Mouse (Mus musculus) right cerebral cortex, postnatal 4 days (tissue): ENCODE data around the gene Spata13.

ENCODE experiments used
- DNase-seq: peaks from one replicate; pipeline ENCODE4 v3.0.0-alpha.2; 2022

Spata13 gene

GRCm38 (mm10) chr14:60682361-60683023 lies 48.7 kb downstream of the Spata13 start:
- DNase-seq = peak; percentile 69

- DNase-seq = no peak
Measured at GRCm38 (mm10) chr14:60683989-60684388, 50.2 kb downstream of the Spata13 start.

- no peak for DNase-seq
Measured at GRCm38 (mm10) chr14:60686733-60687132, 52.9 kb downstream of the Spata13 start.

GRCm38 (mm10) chr14:60687241-60687640 lies 53.4 kb downstream of the Spata13 start:
- DNase-seq = no peak

- DNase-seq = peak; percentile 65
Measured at GRCm38 (mm10) chr14:60688509-60689205, 54.9 kb downstream of the Spata13 start.

- no peak for DNase-seq
Measured at GRCm38 (mm10) chr14:60689768-60690167, 56.0 kb downstream of the Spata13 start.

- DNase-seq = no peak
Measured at GRCm38 (mm10) chr14:60690631-60691030, 56.8 kb downstream of the Spata13 start.

GRCm38 (mm10) chr14:60693122-60693536 lies 59.3 kb downstream of the Spata13 start:
- no peak for DNase-seq

- DNase-seq = no peak
Measured at GRCm38 (mm10) chr14:60693666-60694065, 59.9 kb downstream of the Spata13 start.

- DNase-seq = peak; percentile 80
Measured at GRCm38 (mm10) chr14:60694215-60694997, 60.6 kb downstream of the Spata13 start.

GRCm38 (mm10) chr14:60697351-60697750 lies 63.5 kb downstream of the Spata13 start:
- no peak for DNase-seq

GRCm38 (mm10) chr14:60698980-60699379 lies 65.2 kb downstream of the Spata13 start:
- DNase-seq = no peak

GRCm38 (mm10) chr14:60702377-60703140 lies 68.8 kb downstream of the Spata13 start:
- DNase-seq = no peak

- no peak for DNase-seq
Measured at GRCm38 (mm10) chr14:60704510-60704909, 70.7 kb downstream of the Spata13 start.

- DNase-seq = no peak
Measured at GRCm38 (mm10) chr14:60704961-60705360, 71.2 kb downstream of the Spata13 start.

- DNase-seq = no peak
Measured at GRCm38 (mm10) chr14:60709192-60709591, 75.4 kb downstream of the Spata13 start.

- no peak for DNase-seq
Measured at GRCm38 (mm10) chr14:60709749-60710148, 75.9 kb downstream of the Spata13 start.

- DNase-seq = no peak
Measured at GRCm38 (mm10) chr14:60711161-60711560, 77.4 kb downstream of the Spata13 start.

GRCm38 (mm10) chr14:60711590-60712288 lies 77.9 kb downstream of the Spata13 start:
- no peak for DNase-seq

- no peak for DNase-seq
Measured at GRCm38 (mm10) chr14:60712289-60712830, 78.6 kb downstream of the Spata13 start.

- no peak for DNase-seq
Measured at GRCm38 (mm10) chr14:60715686-60716085, 81.9 kb downstream of the Spata13 start.

- no peak for DNase-seq
Measured at GRCm38 (mm10) chr14:60721304-60721703, 87.5 kb downstream of the Spata13 start.
